Comparison of ENCODE assay signal across 20 mouse cellular contexts in genomic region chr9:63790222-63790621, GRCm38 (mm10).
"Had no signal": no experiment of that assay in that cellular context is flagged by ENCODE, and none has a peak within 500 bp of the region (broad histone marks: within the 10 kb centered on the region; RNA-seq: fewer than 3 reads in every experiment).

No protein-coding gene starts in this region.

- H3K4me2 ChIP-seq: kidney, embryonic 15.5 days; limb, embryonic 12.5 days; limb, embryonic 15.5 days; midbrain, embryonic 11.5 days had no signal

- H3K27me3 ChIP-seq: kidney, embryonic 15.5 days; limb, embryonic 12.5 days; limb, embryonic 15.5 days had no signal

- H3K4me3 ChIP-seq: kidney, embryonic 15.5 days; left cerebral cortex, adult 2 months; limb, embryonic 12.5 days; limb, embryonic 15.5 days had no signal

- H3K27ac ChIP-seq: limb, embryonic 15.5 days; stomach, postnatal 0 days had no signal

- DNase-seq: kidney, adult 11 months; kidney, adult 8-10 months; kidney, postnatal 10 days; kidney, postnatal 36 days; layer of hippocampus, postnatal 36 days; lung, adult 2 months; lung, postnatal 14 days; lung, postnatal 4 days; midbrain, embryonic 14.5 days; right cerebral cortex, postnatal 14 days; right cerebral cortex, postnatal 4 days; thymus, adult 2 months; thymus, postnatal 14 days; thymus, postnatal 4 days had no signal

- H3K9me3 ChIP-seq: kidney, embryonic 15.5 days; limb, embryonic 12.5 days; limb, embryonic 15.5 days had no signal

- H3K9ac ChIP-seq: kidney, embryonic 15.5 days; limb, embryonic 12.5 days; limb, embryonic 15.5 days had no signal

- H3K36me3 ChIP-seq: kidney, embryonic 15.5 days; limb, embryonic 12.5 days; limb, embryonic 15.5 days had no signal
